Mouse (Mus musculus): ENCODE data around the gene Irf3.
A peak's percentile ranks its signal among the peaks of the same experiment; 100 is the strongest.

DNA sequence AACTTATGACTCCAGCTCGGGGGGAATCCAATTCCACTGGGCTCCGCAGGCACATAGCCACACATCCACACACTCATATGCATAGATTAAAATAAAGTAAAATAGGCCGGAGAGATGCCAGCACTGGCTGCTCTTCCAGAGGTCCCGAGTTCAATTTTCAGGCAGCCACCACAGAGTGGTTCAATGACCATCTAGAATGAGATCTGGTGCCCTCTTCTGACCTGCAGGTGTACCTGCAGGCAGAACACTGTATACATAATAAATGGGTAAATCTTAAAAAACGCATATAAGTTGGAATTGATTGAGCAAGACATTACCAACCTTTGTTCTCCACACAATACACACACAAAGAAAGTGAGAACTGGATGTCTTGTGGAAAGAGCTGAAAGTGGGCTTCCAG is 41.8 kb upstream of the Irf3 start:
- peak; percentile 67 for TF ChIP-seq CTCF (IDR thresholded peaks at IDR 0.05)
- TF ChIP-seq EP300 (IDR thresholded peaks at IDR 0.05) = no peak

All from lung, postnatal 0 days (tissue).